Mouse (Mus musculus): Measurements from ENCODE around the gene Cep95. TPM values are rescaled to one million over a fixed set of nuclear protein-coding genes. Genes with fewer than 3 reads are reported as not detected.
"Not testable (repeated sequence)": the region's sequence is repeated elsewhere in the genome, so short reads cannot be mapped to it uniquely, and the experiment has no call there.

Cep95 gene
- 22.0 and 22.7 TPM in 2 replicates for polyA plus RNA-seq (2014; fragmentation: Nextera tagmentation; extraction: Ambion mirVana)

GRCm38 (mm10) chr11:106788775-106789459, at the start of gene Cep95, which contains the start of gene Ddx5:
TSS of gene Cep95 (plus strand) at chr11:106789252.
TSS of gene Ddx5 (minus strand) at chr11:106789185.
- Histone ChIP-seq H3K9me3 (ENCODE audit: control insufficient read depth, low read depth, low read length) (no peaks in the 10 kb centered on the region), H3K4me3 (ENCODE audit: low read depth, low read length) (peak within 1 kb of the TSS; percentile 52), H3K27me3 (ENCODE audit: control insufficient read depth, insufficient read depth, low read length) (no peaks in the 10 kb centered on the region), H3K4me1 (ENCODE audit: control insufficient read depth, insufficient read depth, low read length) (peaks cover 13% of the 10 kb centered on the region; the same call in 1 of the 2 replicates), H3K9ac (replicated peaks; ENCODE audit: low read depth, low read length) (peak within 1 kb of the TSS; percentile 97), H3K36me3 (ENCODE audit: control insufficient read depth, insufficient read depth, low read length) (peaks cover 28% of the 10 kb centered on the region), H3K4me2 (replicated peaks; ENCODE audit: low read depth, low read length) (peak within 1 kb of the TSS; percentile 63), H3K27ac (ENCODE audit: low read length) (peak within 1 kb of the TSS; percentile 97)
- WGBS, result under 1% methylated on average over 58 of the region's 58 CpGs
- peak; percentile 90 for ATAC-seq (ENCODE audit: insufficient number of reproducible peaks, insufficient read depth, low FRiP score, low read depth)

GRCm38 (mm10) chr11:106740724-106741123, 48.3 kb upstream of the Cep95 start:
- 93% methylated on average over 7 of the region's 8 CpGs for WGBS
- not testable (repeated sequence) for H3K4me1 ChIP-seq (ENCODE audit: control insufficient read depth, insufficient read depth, low read length); H3K4me2 ChIP-seq (replicated peaks; ENCODE audit: low read depth, low read length); H3K27ac ChIP-seq (ENCODE audit: low read length); H3K36me3 ChIP-seq (ENCODE audit: control insufficient read depth, insufficient read depth, low read length); H3K9me3 ChIP-seq (ENCODE audit: control insufficient read depth, low read depth, low read length); H3K27me3 ChIP-seq (ENCODE audit: control insufficient read depth, insufficient read depth, low read length); H3K4me3 ChIP-seq (ENCODE audit: low read depth, low read length); ATAC-seq (ENCODE audit: insufficient number of reproducible peaks, insufficient read depth, low FRiP score, low read depth); H3K9ac ChIP-seq (replicated peaks; ENCODE audit: low read depth, low read length)

GRCm38 (mm10) chr11:106741232-106741631, 47.8 kb upstream of the Cep95 start:
- Histone ChIP-seq H3K4me2 (replicated peaks; ENCODE audit: low read depth, low read length) (no peak overlapping the region), H3K9ac (replicated peaks; ENCODE audit: low read depth, low read length) (no peak overlapping the region), H3K27ac (ENCODE audit: low read length) (no peak overlapping the region), H3K4me3 (ENCODE audit: low read depth, low read length) (no peak overlapping the region), H3K4me1 (ENCODE audit: control insufficient read depth, insufficient read depth, low read length) (0 out of 2 replicates have a peak, but pooled peaks cover 8% of the 10 kb centered on the region), H3K27me3 (ENCODE audit: control insufficient read depth, insufficient read depth, low read length) (no peaks in the 10 kb centered on the region), H3K9me3 (ENCODE audit: control insufficient read depth, low read depth, low read length) (no peaks in the 10 kb centered on the region), H3K36me3 (ENCODE audit: control insufficient read depth, insufficient read depth, low read length) (no peaks in the 10 kb centered on the region)
- 71% methylated on average over 6 of the region's 6 CpGs for WGBS
- ATAC-seq (ENCODE audit: insufficient number of reproducible peaks, insufficient read depth, low FRiP score, low read depth), result no peak

GRCm38 (mm10) chr11:106741826-106742225, 47.2 kb upstream of the Cep95 start:
- H3K4me1 ChIP-seq (ENCODE audit: control insufficient read depth, insufficient read depth, low read length), result 0 out of 2 replicates have a peak, but pooled peaks cover 6% of the 10 kb centered on the region
- no peak for ATAC-seq (ENCODE audit: insufficient number of reproducible peaks, insufficient read depth, low FRiP score, low read depth)
- H3K27ac ChIP-seq (ENCODE audit: low read length), result no peak overlapping the region
- H3K27me3 ChIP-seq (ENCODE audit: control insufficient read depth, insufficient read depth, low read length), result no peaks in the 10 kb centered on the region
- no peak overlapping the region for H3K4me3 ChIP-seq (ENCODE audit: low read depth, low read length)
- no peak overlapping the region for H3K4me2 ChIP-seq (replicated peaks; ENCODE audit: low read depth, low read length)
- 93% methylated on average over 3 of the region's 3 CpGs for WGBS
- H3K9ac ChIP-seq (replicated peaks; ENCODE audit: low read depth, low read length), result no peak overlapping the region
- no peaks in the 10 kb centered on the region for H3K36me3 ChIP-seq (ENCODE audit: control insufficient read depth, insufficient read depth, low read length)
- H3K9me3 ChIP-seq (ENCODE audit: control insufficient read depth, low read depth, low read length), result no peaks in the 10 kb centered on the region

- Histone ChIP-seq H3K9me3 (ENCODE audit: control insufficient read depth, low read depth, low read length) (no peaks in the 10 kb centered on the region), H3K4me2 (replicated peaks; ENCODE audit: low read depth, low read length) (no peak overlapping the region), H3K4me1 (ENCODE audit: control insufficient read depth, insufficient read depth, low read length) (0 out of 2 replicates have a peak, but pooled peaks cover under 1% of the 10 kb centered on the region), H3K4me3 (ENCODE audit: low read depth, low read length) (no peak overlapping the region), H3K27ac (ENCODE audit: low read length) (no peak overlapping the region), H3K27me3 (ENCODE audit: control insufficient read depth, insufficient read depth, low read length) (no peaks in the 10 kb centered on the region), H3K9ac (replicated peaks; ENCODE audit: low read depth, low read length) (no peak overlapping the region), H3K36me3 (ENCODE audit: control insufficient read depth, insufficient read depth, low read length) (no peaks in the 10 kb centered on the region)
- 43% methylated on average over 6 of the region's 6 CpGs for WGBS
- no peak for ATAC-seq (ENCODE audit: insufficient number of reproducible peaks, insufficient read depth, low FRiP score, low read depth)
Measured at GRCm38 (mm10) chr11:106742388-106742841, 46.6 kb upstream of the Cep95 start.

GRCm38 (mm10) chr11:106744949-106745348, 44.1 kb upstream of the Cep95 start:
- H3K27me3 ChIP-seq (ENCODE audit: control insufficient read depth, insufficient read depth, low read length), result no peaks in the 10 kb centered on the region
- H3K9ac ChIP-seq (replicated peaks; ENCODE audit: low read depth, low read length), result no peak overlapping the region
- H3K36me3 ChIP-seq (ENCODE audit: control insufficient read depth, insufficient read depth, low read length), result no peaks in the 10 kb centered on the region
- no peak for ATAC-seq (ENCODE audit: insufficient number of reproducible peaks, insufficient read depth, low FRiP score, low read depth)
- WGBS, result 90% methylated on average over 5 of the region's 5 CpGs
- no peak overlapping the region for H3K4me2 ChIP-seq (replicated peaks; ENCODE audit: low read depth, low read length)
- H3K4me3 ChIP-seq (ENCODE audit: low read depth, low read length), result no peak overlapping the region
- H3K9me3 ChIP-seq (ENCODE audit: control insufficient read depth, low read depth, low read length), result no peaks in the 10 kb centered on the region
- no peaks in the 10 kb centered on the region for H3K4me1 ChIP-seq (ENCODE audit: control insufficient read depth, insufficient read depth, low read length)
- no peak overlapping the region for H3K27ac ChIP-seq (ENCODE audit: low read length)

- 94% methylated on average over 7 of the region's 7 CpGs for WGBS
- not testable (repeated sequence) for H3K27me3 ChIP-seq (ENCODE audit: control insufficient read depth, insufficient read depth, low read length); H3K9me3 ChIP-seq (ENCODE audit: control insufficient read depth, low read depth, low read length); ATAC-seq (ENCODE audit: insufficient number of reproducible peaks, insufficient read depth, low FRiP score, low read depth); H3K9ac ChIP-seq (replicated peaks; ENCODE audit: low read depth, low read length); H3K4me3 ChIP-seq (ENCODE audit: low read depth, low read length); H3K4me2 ChIP-seq (replicated peaks; ENCODE audit: low read depth, low read length); H3K4me1 ChIP-seq (ENCODE audit: control insufficient read depth, insufficient read depth, low read length); H3K36me3 ChIP-seq (ENCODE audit: control insufficient read depth, insufficient read depth, low read length); H3K27ac ChIP-seq (ENCODE audit: low read length)
Measured at GRCm38 (mm10) chr11:106749557-106750120, 39.4 kb upstream of the Cep95 start.

GRCm38 (mm10) chr11:106750121-106750751, 38.8 kb upstream of the Cep95 start, which contains the start of gene Pecam1:
TSS of gene Pecam1 (minus strand) at chr11:106750628.
- no peak for ATAC-seq (ENCODE audit: insufficient number of reproducible peaks, insufficient read depth, low FRiP score, low read depth)
- 65% methylated on average over 13 of the region's 13 CpGs for WGBS
- H3K27ac ChIP-seq (ENCODE audit: low read length), result no peak within 1 kb of the TSS

More at GRCm38 (mm10) chr11:106750121-106750751, 38.8 kb upstream of the Cep95 start, which contains the start of gene Pecam1:
- Histone ChIP-seq H3K9ac (replicated peaks; ENCODE audit: low read depth, low read length) (no peak within 1 kb of the TSS), H3K4me2 (replicated peaks; ENCODE audit: low read depth, low read length) (no peak within 1 kb of the TSS), H3K27me3 (ENCODE audit: control insufficient read depth, insufficient read depth, low read length) (no peaks in the 10 kb centered on the region), H3K4me3 (ENCODE audit: low read depth, low read length) (no peak within 1 kb of the TSS), H3K4me1 (ENCODE audit: control insufficient read depth, insufficient read depth, low read length) (peaks cover 4% of the 10 kb centered on the region; the same call in 1 of the 2 replicates), H3K36me3 (ENCODE audit: control insufficient read depth, insufficient read depth, low read length) (no peaks in the 10 kb centered on the region), H3K9me3 (ENCODE audit: control insufficient read depth, low read depth, low read length) (no peaks in the 10 kb centered on the region)
